Mouse (Mus musculus): Measurements from ENCODE around the gene Cdc34b. TPM values are rescaled to one million over a fixed set of nuclear protein-coding genes. Genes with fewer than 3 reads are reported as not detected.
A peak's percentile ranks its signal among the peaks of the same experiment; 100 is the strongest.

Cdc34b gene
- polyA plus RNA-seq, 1 experiment from 2014 or later, result 0.40 TPM

GRCm38 (mm10) chr11:94760364-94760763 lies 18.8 kb downstream of the Cdc34b start:
- Histone ChIP-seq H3K9me3 (no peaks in the 10 kb centered on the region), H3K4me1 (no peaks in the 10 kb centered on the region)
- 87% methylated on average over 3 of the region's 3 CpGs for WGBS

GRCm38 (mm10) chr11:94760799-94761198 lies 19.2 kb downstream of the Cdc34b start:
- DNase-seq (ENCODE audit: low spot score), result no peak
- 78% methylated on average over 7 of the region's 7 CpGs for WGBS
- no peaks in the 10 kb centered on the region for H3K9me3 ChIP-seq
- H3K27me3 ChIP-seq (replicated peaks; ENCODE audit: low read depth, poor library complexity, severe bottlenecking), result no peaks in the 10 kb centered on the region
- no peaks in the 10 kb centered on the region for H3K36me3 ChIP-seq (replicated peaks)
- H3K4me3 ChIP-seq, result no peak overlapping the region
- no peaks in the 10 kb centered on the region for H3K4me1 ChIP-seq
- H3K27ac ChIP-seq (replicated peaks), result no peak overlapping the region

More at GRCm38 (mm10) chr11:94760364-94760763, 18.8 kb downstream of the Cdc34b start:
- no peak for DNase-seq (ENCODE audit: low spot score)
- Histone ChIP-seq H3K36me3 (replicated peaks) (no peaks in the 10 kb centered on the region), H3K27me3 (replicated peaks; ENCODE audit: low read depth, poor library complexity, severe bottlenecking) (no peaks in the 10 kb centered on the region), H3K27ac (replicated peaks) (no peak overlapping the region), H3K4me3 (no peak overlapping the region)

GRCm38 (mm10) chr11:94762281-94762680 lies 20.7 kb downstream of the Cdc34b start:
- Histone ChIP-seq H3K36me3 (replicated peaks) (no peaks in the 10 kb centered on the region), H3K4me3 (no peak overlapping the region), H3K4me1 (no peaks in the 10 kb centered on the region), H3K27ac (replicated peaks) (no peak overlapping the region), H3K9me3 (no peaks in the 10 kb centered on the region), H3K27me3 (replicated peaks; ENCODE audit: low read depth, poor library complexity, severe bottlenecking) (no peaks in the 10 kb centered on the region)
- DNase-seq (ENCODE audit: low spot score), result no peak
- 85% methylated on average over 1 of the region's 1 CpGs for WGBS

- H3K36me3 ChIP-seq (replicated peaks), result no peaks in the 10 kb centered on the region
- H3K27me3 ChIP-seq (replicated peaks; ENCODE audit: low read depth, poor library complexity, severe bottlenecking), result no peaks in the 10 kb centered on the region
- H3K4me1 ChIP-seq, result no peaks in the 10 kb centered on the region
- H3K4me3 ChIP-seq, result no peak overlapping the region
- H3K9me3 ChIP-seq, result no peaks in the 10 kb centered on the region
- WGBS, result 31% methylated on average over 6 of the region's 6 CpGs
- H3K27ac ChIP-seq (replicated peaks), result no peak overlapping the region
- no peak for DNase-seq (ENCODE audit: low spot score)
These were observed 21.2 kb downstream of the Cdc34b start for GRCm38 (mm10) chr11:94762775-94763174.

- Histone ChIP-seq H3K4me1 (no peaks in the 10 kb centered on the region), H3K27me3 (replicated peaks; ENCODE audit: low read depth, poor library complexity, severe bottlenecking) (no peaks in the 10 kb centered on the region), H3K9me3 (no peaks in the 10 kb centered on the region), H3K27ac (replicated peaks) (no peak overlapping the region), H3K4me3 (no peak overlapping the region), H3K36me3 (replicated peaks) (no peaks in the 10 kb centered on the region)
- 93% methylated on average over 2 of the region's 2 CpGs for WGBS
- DNase-seq (ENCODE audit: low spot score), result no peak
These were observed 25.7 kb downstream of the Cdc34b start for GRCm38 (mm10) chr11:94767241-94767640.

- Histone ChIP-seq H3K27me3 (replicated peaks; ENCODE audit: low read depth, poor library complexity, severe bottlenecking) (no peaks in the 10 kb centered on the region; the same call in 1 of the 2 replicates), H3K36me3 (replicated peaks) (no peaks in the 10 kb centered on the region), H3K4me1 (no peaks in the 10 kb centered on the region), H3K9me3 (no peaks in the 10 kb centered on the region), H3K27ac (replicated peaks) (no peak overlapping the region), H3K4me3 (no peak overlapping the region)
- no peak for DNase-seq (ENCODE audit: low spot score)
- WGBS, result 74% methylated on average over 3 of the region's 3 CpGs
These were observed 30.9 kb downstream of the Cdc34b start for GRCm38 (mm10) chr11:94772363-94773055.

GRCm38 (mm10) chr11:94773851-94774250 lies 32.3 kb downstream of the Cdc34b start:
- Histone ChIP-seq H3K4me1 (no peaks in the 10 kb centered on the region), H3K36me3 (replicated peaks) (no peaks in the 10 kb centered on the region), H3K27me3 (replicated peaks; ENCODE audit: low read depth, poor library complexity, severe bottlenecking) (no peaks in the 10 kb centered on the region; the same call in 1 of the 2 replicates), H3K27ac (replicated peaks) (no peak overlapping the region), H3K9me3 (no peaks in the 10 kb centered on the region), H3K4me3 (no peak overlapping the region)
- no peak for DNase-seq (ENCODE audit: low spot score)
- WGBS, result 76% methylated on average over 1 of the region's 1 CpGs

GRCm38 (mm10) chr11:94774887-94775497 lies 33.4 kb downstream of the Cdc34b start:
- no peaks in the 10 kb centered on the region for H3K9me3 ChIP-seq
- no peak overlapping the region for H3K4me3 ChIP-seq
- WGBS, result 85% methylated on average over 5 of the region's 5 CpGs
- H3K4me1 ChIP-seq, result no peaks in the 10 kb centered on the region
- DNase-seq (ENCODE audit: low spot score), result no peak
- no peaks in the 10 kb centered on the region; the same call in 1 of the 2 replicates for H3K27me3 ChIP-seq (replicated peaks; ENCODE audit: low read depth, poor library complexity, severe bottlenecking)
- H3K27ac ChIP-seq (replicated peaks), result no peak overlapping the region
- H3K36me3 ChIP-seq (replicated peaks), result no peaks in the 10 kb centered on the region

- no peak within 1 kb of the TSS for H3K27ac ChIP-seq (replicated peaks)
- no peaks in the 10 kb centered on the region; the same call in 1 of the 2 replicates for H3K27me3 ChIP-seq (replicated peaks; ENCODE audit: low read depth, poor library complexity, severe bottlenecking)
- no peak within 1 kb of the TSS for H3K4me3 ChIP-seq
- no peaks in the 10 kb centered on the region for H3K36me3 ChIP-seq (replicated peaks)
- no peak for DNase-seq (ENCODE audit: low spot score)
- no peaks in the 10 kb centered on the region for H3K4me1 ChIP-seq
- no peaks in the 10 kb centered on the region for H3K9me3 ChIP-seq
These were observed 41.0 kb downstream of the Cdc34b start, which contains the start of gene Tmem92 for GRCm38 (mm10) chr11:94782603-94783002. Tmem92 (minus strand) TSS chr11:94782703.

GRCm38 (mm10) chr11:94785247-94785646 lies 43.7 kb downstream of the Cdc34b start:
- Histone ChIP-seq H3K27me3 (replicated peaks; ENCODE audit: low read depth, poor library complexity, severe bottlenecking) (0 out of 2 replicates have a peak, but pooled peaks cover 4% of the 10 kb centered on the region), H3K27ac (replicated peaks) (no peak overlapping the region), H3K9me3 (no peaks in the 10 kb centered on the region), H3K36me3 (replicated peaks) (no peaks in the 10 kb centered on the region), H3K4me1 (no peaks in the 10 kb centered on the region), H3K4me3 (no peak overlapping the region)
- 8% methylated on average over 2 of the region's 2 CpGs for WGBS
- DNase-seq (ENCODE audit: low spot score), result peak; percentile 74

- Histone ChIP-seq H3K27me3 (replicated peaks; ENCODE audit: low read depth, poor library complexity, severe bottlenecking) (0 out of 2 replicates have a peak, but pooled peaks cover 4% of the 10 kb centered on the region), H3K9me3 (no peaks in the 10 kb centered on the region), H3K36me3 (replicated peaks) (no peaks in the 10 kb centered on the region), H3K4me1 (no peaks in the 10 kb centered on the region), H3K27ac (replicated peaks) (no peak overlapping the region), H3K4me3 (no peak overlapping the region)
- no peak for DNase-seq (ENCODE audit: low spot score)
These were observed 50.1 kb downstream of the Cdc34b start for GRCm38 (mm10) chr11:94791700-94792099.
